Mouse (Mus musculus) embryonic facial prominence, embryonic 13.5 days (tissue): ENCODE results near the gene Rnase11. TPM values are rescaled to one million over a fixed set of nuclear protein-coding genes. Genes with fewer than 3 reads are reported as not detected.

Source experiments
- polyA plus RNA-seq: library from polyadenylated mRNA; unstranded; fragments of >200 nt; fragmentation: Nextera tagmentation; extraction: Ambion mirVana; gene quantifications from 2 replicates; pipeline ENCODE4 v1.2.1, GENCODE M21; 2015

Gene Rnase11
- polyA plus RNA-seq, 1 experiment from 2014 or later = not detected

Other genes with a start within 250 kb of the Rnase11 start
- not detected in 2 replicates for gene Ccnb1ip1, start 242.4 kb downstream of the Rnase11 start, polyA plus RNA-seq
- gene Parp2, start 242.3 kb downstream of the Rnase11 start, polyA plus RNA-seq = 72.4 and 78.7 TPM in 2 replicates
- gene Tep1, start 179.6 kb downstream of the Rnase11 start, polyA plus RNA-seq = 4.4 and 5.3 TPM in 2 replicates
- 0.37 and 0.50 TPM in 2 replicates for gene Klhl33, start 152.7 kb downstream of the Rnase11 start, polyA plus RNA-seq
- gene Osgep, start 125.3 kb downstream of the Rnase11 start, polyA plus RNA-seq = 182 and 189 TPM in 2 replicates
- 263 and 305 TPM in 2 replicates for gene Apex1, start 125.2 kb downstream of the Rnase11 start, polyA plus RNA-seq
- gene Pip4p1, start 119.3 kb downstream of the Rnase11 start, polyA plus RNA-seq = 55.6 and 56.9 TPM in 2 replicates
- 49.3 and 49.7 TPM in 2 replicates for gene Pnp, start 119.1 kb downstream of the Rnase11 start, polyA plus RNA-seq
- 3.1 TPM in 1 of 2 replicates, not detected in the other for gene Gm49342, start 105.6 kb downstream of the Rnase11 start, polyA plus RNA-seq
- gene Pnp2, start 94.2 kb downstream of the Rnase11 start, polyA plus RNA-seq = 0.39 and 0.65 TPM in 2 replicates
- gene Rnase10, start 42.4 kb downstream of the Rnase11 start, polyA plus RNA-seq = 0.18 and 0.29 TPM in 2 replicates
- not detected in 2 replicates for gene Rnase9, start 8.3 kb downstream of the Rnase11 start, polyA plus RNA-seq
- gene Rnase12, start 7.5 kb upstream of the Rnase11 start, polyA plus RNA-seq = not detected in 2 replicates
- gene Olfr750, start 24.3 kb upstream of the Rnase11 start, polyA plus RNA-seq = not detected in 2 replicates
- 27.4 and 27.6 TPM in 2 replicates for gene Rnase4, start 40.9 kb upstream of the Rnase11 start, polyA plus RNA-seq
- gene Ang, start 41.0 kb upstream of the Rnase11 start, polyA plus RNA-seq = 4.6 and 5.7 TPM in 2 replicates
- gene Eddm3b, start 64.3 kb upstream of the Rnase11 start, polyA plus RNA-seq = not detected in 2 replicates
- 0.50 and 0.56 TPM in 2 replicates for gene Rnase6, start 73.7 kb upstream of the Rnase11 start, polyA plus RNA-seq
- 0.28 TPM in 1 of 2 replicates, not detected in the other for gene Rnase1, start 96.6 kb upstream of the Rnase11 start, polyA plus RNA-seq
- gene Rnase2b, start 112.1 kb upstream of the Rnase11 start, polyA plus RNA-seq = not detected in 2 replicates
- not detected in 2 replicates for gene Ang2, start 149.0 kb upstream of the Rnase11 start, polyA plus RNA-seq
- not detected in 2 replicates for gene Ear14, start 153.2 kb upstream of the Rnase11 start, polyA plus RNA-seq
- not detected in 2 replicates for gene Rnase2a, start 205.9 kb upstream of the Rnase11 start, polyA plus RNA-seq